Mouse (Mus musculus) lung, postnatal 25 days (tissue): Measurements from ENCODE around the gene Pde4b.

Experiments
- DNase-seq: peaks from one replicate; pipeline ENCODE4 v3.0.0; 2022; ENCODE audit warnings: low spot score

Gene Pde4b

DNA sequence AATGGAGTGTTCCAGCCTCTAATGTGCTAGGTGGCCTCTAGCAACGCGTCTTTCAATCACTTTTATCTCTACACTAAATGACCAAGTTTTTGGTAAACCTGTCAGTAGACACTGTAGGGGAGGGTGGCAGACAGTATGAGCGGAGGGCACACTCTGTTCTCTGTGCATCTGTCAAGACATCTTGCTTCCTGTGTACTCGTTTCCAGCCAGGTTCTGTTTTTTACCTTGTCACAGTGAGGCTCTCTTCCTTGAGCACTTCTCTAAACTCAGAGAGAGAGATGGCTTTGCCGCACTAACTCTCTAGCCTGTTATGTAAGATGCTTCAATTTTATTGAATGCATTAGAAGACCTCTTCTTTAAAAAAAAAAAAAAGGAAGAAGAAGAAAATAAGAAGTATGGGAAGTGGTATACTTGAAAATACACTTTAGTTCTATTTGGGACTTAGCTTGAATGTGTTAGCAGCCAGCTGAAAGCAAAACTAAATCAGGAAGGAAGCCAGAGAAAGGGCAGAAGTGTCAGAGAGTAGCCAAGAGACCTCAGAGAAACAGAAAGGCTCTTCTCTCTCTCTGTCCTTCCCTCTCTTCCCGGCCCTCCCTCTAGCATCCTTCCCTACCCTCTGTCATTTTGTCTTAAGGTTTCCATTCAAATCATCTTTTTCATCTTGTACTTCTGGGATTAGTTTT lies 202.8 kb downstream of the Pde4b start:
- DNase-seq: no peak

DNA sequence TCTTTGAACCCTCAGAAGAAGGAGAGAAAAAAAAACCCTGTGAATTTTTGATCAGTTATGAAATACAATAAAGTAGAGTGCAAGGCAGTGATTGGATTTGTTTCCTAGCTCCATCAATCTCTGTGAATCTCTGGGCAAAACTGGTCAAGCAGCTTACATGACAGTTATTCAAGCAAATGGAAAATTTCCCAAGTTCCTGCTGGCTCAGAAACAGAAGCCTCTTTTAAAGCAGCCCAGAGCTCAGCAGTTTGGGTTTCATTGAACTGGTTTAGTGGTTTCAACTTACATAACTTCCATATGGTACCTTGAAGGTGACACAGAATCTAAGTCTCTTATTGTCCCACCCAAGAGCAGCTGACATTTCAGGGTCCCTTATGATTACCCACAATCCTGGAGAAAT lies 210.2 kb downstream of the Pde4b start:
- DNase-seq: no peak

DNA sequence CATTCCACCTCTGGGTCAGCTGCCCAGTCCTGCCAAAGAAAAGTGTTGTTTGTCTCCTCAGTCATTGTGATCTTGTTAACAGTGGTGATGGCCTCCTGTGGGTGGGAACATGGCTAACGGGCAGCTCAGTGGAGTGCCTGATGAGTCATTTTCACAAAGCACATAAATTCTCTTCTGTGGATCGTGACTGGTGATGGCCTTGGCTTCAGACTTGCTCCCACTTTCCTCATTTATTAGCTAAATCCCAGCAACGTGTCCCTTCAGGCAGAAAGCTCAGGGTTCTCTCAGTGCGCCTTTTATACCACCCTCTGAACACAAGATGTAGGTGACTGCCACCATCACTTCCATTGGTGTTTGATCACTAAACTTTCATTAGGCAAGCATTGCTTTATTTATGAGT lies 215.2 kb downstream of the Pde4b start:
- DNase-seq: no peak

DNA sequence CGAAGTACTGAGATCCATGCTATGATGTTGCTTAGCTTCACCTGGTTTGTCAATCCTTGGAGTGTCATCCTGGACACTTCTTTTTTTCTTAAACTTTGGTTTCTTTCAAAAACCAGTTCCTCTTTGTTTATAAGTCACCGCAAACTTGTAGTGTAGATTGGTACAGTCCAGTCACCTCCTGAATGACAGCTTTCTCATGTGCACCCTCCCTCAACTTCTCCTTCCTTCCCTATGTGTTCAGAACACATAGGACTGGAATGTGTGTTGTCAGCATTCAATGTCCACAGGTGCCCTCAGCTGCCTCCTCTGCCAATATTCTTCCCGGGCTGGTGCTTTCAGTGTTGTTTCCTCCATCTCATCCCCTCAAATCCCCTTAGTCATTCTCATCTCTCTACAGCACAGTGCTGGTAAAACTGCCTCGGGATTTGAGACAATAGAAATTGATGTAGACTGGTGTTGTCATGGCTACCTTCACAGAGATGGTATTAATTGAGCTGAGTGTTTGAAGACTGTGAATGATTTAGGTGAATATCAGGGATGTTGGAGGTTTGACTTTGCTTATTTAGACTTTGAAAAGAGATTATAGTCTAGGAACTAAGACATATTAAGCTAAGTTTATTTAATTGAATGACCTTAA lies 220.4 kb downstream of the Pde4b start:
- DNase-seq: no peak

DNA sequence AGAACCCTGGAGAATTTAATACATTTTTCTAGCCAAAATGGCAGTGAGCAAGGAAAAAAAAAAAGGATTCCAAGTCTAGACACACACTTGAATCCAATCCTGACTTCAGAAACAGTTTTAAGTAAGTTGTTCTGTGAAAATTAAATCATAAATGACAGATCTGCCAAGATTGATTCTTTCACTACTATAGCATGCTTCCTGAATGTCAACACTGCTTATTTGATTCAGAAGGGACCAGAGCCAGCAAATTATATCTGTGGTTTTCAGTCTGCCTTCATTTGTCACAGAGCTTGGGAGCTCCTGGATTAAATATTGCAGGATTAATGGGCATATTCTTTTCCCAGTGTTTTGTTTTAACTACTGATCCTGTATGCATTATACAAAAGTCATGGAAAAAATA lies 223.3 kb downstream of the Pde4b start:
- no peak for DNase-seq

DNA sequence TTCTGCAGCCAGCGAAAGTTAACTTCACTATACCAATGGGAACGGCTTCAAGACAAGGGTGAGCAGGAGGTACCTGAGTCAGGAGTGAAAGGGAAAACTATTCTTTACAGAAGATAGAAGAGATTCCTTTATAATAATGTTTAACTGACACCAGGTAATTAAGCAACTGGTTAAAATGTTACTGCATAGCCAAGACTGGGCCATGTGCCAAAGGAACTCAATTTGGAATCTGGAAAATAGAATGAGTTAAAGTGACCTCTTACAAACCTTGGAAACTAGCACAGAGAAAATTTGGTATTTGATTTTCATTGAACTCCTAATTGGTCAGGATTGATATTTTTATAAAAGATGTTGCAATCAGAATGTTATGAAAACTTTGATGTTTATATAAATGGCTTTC lies 228.7 kb downstream of the Pde4b start:
- no peak for DNase-seq

DNA sequence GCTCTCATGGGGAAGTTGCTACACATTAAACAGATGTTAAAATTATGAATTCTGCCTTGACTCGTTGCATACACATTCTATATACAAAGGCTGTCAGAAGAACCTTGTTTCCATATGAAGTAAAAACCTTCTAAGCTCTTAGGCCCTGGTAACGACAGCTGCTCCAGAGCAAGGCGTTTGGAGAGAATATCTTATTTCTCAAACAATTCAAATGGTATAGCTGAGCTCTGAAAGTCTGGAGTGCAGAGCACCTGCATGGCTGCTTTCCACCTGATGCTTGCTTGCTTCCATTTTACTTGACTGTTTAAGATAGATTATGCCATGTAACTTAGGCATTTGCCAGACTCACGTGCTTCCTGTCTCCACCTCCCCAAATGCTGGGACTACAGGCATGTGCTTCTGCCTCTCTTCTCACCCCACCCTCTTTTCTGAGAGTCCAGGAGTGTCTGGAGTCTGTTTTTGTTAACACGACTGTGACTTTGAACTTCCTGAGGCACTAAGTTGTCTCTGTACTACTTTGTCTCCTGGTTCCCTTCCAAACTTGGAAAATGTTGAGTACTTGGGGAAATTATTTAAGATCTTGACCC lies 229.4 kb downstream of the Pde4b start:
- DNase-seq: no peak

DNA sequence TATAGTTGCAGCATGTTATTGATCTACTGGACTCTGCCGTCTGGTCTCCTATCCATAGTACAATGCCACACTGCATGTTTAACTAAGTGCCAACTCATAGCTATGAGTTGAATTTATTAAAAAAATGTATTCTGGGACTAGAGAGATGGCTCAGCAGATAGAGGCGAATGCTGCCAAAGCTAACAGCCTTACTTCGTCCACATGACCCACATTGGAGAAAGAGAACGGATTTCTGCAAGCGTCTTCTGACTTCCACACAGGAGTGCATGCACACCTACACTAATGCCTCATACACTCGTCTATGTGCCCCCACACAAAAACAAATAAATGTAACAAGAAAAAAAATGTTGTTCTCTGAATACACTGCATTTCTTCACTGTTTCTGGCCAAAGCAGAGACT lies 231.3 kb downstream of the Pde4b start:
- DNase-seq: no peak

DNA sequence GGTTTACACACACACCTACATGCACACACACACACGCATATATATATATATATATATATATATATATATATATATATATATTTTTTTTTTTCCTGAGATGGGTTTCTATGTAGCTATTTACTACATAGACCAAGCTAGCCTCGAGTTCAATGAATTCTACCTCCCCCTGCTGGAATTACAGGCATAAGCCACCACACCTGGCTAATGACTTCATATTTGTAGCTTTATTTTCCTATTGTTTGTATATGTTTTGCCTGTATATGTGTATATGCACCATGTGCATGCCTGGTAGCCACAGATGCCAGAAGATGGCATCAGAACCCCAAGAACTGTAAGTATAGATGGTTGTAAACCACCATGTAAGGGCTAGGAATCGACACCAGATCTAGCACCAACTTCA lies 234.0 kb downstream of the Pde4b start:
- no peak for DNase-seq

DNA sequence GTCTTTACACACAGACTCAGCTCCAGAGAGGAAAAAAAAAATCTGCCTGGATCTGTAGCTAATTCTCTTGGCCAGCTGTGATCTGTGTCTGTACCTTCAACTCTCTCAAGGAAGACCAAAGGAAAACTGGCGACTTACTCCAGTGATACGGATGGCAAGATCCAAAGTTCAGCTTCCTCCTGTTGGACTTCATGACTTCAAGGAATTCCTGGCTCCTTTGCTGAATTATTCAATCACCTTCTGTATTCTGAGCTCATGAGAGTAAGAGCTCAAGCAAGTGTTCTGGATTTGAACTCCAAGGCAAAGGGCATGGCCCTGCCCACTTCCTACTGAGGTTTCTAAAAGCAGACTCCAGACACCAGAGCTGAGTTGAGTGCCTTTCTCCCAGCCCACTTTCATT lies 245.0 kb downstream of the Pde4b start:
- DNase-seq: no peak

DNA sequence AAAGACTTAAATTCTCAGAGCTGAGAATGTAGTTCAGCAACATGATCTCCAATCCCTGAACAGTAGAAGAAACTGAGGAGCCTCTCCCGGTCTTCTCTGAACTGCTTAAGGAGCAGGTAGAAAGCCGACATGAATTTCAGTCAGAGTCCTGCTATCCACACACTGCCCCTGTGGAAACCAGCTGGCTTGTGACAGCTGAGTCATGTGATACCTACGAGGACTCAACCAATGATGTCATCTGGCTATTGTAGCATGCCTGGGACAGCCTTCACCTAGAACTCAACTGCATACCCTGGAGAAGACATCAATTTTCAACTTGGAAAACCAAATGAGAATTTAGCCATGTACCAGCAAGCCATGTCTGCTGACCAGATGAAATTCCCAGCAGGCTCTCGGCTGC lies 245.5 kb downstream of the Pde4b start:
- DNase-seq: no peak

DNA sequence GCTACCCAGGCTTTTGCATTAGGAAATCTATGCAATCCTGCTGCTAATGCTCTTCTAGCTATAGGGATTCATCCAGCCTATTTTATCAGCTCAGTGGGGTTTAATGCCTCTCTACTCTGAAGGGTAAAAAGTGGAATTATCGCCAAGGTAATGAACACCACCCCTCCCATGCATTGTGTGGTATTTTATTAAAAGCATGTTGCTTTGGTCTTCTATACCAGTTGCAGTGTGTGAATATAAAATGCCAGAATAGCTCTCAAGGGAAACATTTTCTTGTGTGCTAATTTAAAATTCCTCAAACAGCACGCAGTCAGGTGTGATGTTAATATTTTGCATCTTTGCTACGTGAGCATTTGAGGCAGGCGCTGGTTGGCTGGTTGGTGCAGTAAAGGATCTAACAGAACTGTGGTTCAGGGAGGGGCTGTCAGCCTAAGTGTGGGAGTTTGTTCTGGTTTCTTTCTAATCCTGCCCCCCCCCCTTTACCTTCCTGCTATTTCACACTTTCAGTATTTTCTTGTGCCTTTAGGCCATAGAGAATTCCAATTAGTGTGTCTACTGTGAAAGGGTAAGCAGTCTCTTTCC lies 259.7 kb downstream of the Pde4b start:
- no peak for DNase-seq

DNA sequence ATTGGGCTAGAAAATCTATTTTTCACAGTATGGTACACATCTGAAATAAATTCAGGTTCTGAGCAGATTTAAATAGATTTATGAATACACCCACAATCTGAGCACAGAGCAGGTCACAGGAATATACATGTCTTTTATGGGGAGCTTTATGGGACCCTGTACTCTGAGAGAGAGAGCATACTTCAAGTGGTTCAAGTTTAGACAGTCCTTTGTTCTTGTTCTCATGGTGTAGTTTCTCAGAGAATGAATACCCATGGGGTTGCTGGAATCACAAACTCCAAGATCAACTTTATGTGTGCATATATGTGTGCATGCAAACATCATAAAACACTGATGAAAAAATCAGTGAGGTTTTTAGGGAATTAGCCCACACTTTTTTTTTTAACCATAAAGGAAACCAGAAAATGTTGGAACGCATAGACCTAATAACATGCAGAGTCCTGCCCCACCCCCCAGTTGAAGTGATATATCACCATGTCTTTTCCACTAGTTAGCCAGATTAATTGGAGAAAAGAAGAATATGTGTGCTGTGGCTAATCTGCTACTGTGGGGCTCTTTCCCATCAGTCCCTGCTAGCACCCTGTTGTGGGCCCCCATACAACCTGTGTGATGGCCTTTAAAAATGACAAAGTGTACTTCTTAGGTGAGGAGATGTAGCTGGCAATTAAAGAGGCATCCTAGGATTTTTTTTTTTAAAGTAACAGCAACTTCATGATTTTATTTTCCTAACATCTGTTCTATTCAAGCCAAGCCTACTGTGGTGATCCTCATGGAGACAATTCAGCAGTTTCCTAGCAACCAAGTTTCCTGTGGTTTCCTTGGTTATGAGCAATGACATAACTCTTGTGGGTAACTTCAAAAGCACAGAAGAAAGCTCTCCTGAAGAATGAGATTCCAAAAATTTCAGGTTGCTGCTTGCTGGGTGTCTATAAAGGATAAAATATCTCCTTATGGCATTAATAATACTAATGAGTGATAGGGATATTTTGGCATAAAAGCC lies 264.4 kb downstream of the Pde4b start:
- no peak for DNase-seq

DNA sequence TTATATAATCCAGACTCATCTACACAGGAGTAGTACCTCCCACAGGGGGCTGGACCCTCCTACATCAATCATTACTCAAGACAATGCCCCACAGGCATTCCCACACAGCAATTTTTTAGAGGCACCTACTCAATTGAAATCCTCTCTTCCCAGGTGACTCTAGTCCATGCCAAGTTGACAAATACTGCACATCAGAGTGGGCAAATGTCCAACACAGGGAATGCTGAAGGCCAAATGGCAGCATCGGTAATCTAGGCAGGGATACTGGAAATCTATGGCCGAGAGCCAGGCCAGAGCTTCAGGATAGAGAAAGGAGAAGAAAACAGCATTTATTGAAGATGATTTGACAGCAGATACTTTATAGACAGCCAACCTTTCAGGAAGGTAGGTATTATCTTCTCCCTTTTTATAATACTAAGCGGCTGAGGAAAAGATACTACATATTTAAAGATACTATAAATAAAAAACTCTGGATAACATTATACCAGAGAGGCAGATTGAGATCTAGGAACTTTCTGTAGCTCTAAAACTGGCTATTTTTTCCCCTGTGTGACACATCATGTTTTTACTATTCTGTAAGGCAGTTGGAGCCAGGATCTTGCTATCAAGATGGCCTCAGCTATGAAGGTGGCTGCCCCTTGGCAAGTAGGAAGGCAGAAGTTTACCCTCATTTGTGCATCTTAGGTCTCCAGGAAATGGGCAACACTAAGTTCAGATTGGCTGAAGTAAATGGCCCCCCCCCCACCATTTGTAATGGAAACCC lies 266.5 kb downstream of the Pde4b start:
- no peak for DNase-seq

DNA sequence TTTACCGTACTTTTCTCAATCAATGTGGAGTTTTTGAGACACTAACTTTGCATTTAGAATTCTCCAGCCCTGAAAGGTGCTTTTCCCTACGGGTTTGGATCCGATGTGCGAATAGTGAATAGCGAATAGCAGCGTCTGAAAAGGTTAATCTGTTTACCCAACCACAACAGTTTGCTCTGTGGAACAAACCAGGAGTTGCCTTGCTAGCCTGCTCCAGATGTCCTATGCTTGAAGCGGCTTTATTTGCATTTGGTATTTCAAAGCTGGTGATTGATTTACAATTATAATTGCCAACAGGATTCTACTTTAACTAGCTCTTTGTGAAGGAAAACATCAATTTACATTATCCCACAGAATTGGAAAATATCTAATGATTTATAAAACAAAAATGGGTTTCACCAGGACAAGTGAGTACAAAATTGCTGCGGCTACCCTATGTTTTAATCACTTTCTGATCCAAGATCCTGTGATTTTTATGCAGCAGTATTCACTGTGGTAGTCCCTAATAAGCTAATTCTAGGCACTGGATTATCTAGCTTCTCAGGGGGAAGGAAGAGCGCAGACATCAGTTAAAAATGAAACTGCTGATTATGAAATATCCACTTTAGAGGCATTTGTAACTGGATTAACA lies 280.9 kb downstream of the Pde4b start:
- DNase-seq: no peak

DNA sequence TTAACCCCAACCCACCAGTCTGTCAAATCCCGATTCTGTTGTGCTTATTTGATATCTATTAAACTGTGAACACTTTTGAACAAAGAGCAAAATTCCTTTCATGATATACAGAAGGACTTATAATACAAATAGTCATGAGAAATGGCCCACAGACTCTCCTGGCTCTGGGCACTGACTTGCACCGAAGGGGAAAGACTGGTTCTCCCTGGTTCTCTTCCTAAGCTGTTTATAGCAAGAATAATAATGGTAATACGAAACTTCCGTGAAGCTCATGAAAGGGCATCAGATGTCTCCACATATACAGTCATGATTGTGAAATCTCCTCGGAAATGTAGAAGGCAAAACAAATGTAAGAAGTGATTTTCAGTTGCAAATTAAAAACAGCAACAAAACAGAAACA lies 287.3 kb downstream of the Pde4b start:
- DNase-seq: no peak

DNA sequence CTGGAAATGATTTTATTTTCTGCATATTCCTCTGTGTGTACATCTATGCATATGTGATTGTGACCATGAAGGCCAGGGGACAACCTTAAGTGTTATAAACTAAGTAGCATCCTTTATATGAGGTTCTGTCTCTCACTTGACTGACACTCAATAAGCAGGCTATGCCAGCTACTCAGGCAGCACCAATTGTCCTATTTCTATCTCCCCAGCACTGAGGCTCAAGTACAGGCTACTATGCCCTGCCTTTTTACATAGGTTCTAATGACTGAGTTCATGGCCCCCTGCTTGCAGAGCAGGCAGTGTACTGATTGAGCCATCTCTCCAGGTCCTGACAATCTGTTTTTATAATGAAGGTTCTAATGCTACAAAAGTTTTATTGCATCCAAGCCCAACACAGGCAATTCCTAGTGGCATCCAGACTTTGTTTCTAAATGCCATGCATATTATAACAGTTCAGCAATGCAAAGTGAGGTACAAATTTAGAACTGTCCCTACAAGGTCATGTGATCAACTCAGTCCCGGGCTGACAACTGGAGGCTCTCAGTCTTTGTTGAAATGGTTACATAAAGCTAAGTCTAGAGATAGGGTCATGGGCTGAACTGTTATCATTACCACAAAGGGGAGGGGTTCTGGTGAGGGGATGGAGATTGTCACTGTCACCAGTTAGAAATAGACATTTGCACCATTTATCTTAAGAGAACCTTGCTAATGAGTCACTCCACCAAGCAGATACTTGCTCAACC lies 295.6 kb downstream of the Pde4b start:
- DNase-seq: no peak

DNA sequence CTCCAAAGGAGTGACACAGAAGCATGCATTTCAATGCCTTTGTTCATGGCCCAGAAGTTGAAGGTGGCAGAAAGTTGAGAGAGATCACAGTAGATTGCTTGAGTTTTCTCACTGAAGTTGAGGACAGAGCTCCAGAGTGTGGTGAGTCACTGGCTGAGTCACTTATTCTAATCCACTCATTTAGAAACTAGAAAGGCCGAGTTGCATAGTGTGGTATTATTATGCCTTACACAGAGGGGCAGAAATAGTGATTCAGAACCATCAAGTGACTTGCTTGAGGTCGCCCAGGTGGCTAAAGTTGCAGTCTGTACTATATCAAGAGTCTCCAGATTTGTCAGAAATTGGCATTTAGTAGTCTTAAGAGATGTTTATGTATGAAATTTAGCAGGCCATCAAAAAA lies 306.3 kb downstream of the Pde4b start:
- no peak for DNase-seq

DNA sequence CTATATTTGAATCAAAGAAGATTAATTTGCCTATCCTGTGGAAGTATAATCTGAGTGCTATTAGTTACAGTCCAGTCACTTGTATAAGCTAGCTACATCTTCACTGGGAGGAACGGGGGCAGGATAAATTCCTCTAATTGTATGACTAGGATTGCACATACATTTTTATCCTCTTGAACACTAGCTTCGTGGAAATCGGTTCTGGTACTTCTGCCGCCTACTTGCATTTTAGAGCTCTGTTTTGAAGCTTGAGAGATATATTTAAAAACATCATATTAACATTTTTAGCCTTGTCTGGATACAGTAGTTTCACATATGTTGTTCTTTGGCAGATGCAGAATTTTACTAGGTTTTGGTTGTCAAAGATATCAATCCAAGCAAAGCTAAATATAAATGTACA lies 310.0 kb downstream of the Pde4b start:
- no peak for DNase-seq

DNA sequence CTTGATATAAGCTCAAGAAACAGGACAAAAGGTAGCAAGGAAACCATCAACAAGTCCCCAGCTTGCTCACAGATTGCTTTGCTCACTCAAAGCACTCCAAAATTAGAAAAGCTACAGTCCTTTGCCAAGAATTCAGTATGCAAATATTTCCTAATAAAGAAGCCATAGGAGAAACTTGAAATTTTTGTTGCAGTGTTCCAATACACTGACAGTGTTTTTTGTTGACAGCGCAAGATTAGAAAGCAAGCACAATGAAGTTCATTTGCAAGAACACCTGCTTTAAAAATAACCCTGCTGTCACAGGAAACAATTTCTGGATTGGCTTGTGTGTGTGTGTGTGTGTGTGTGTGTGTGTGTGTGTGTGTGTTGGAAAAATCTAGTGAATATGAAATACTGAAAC lies 311.2 kb downstream of the Pde4b start:
- no peak for DNase-seq
